Mouse (Mus musculus): ENCODE measurements around the gene Sik2. TPM values are rescaled to one million over a fixed set of nuclear protein-coding genes. Genes with fewer than 3 reads are reported as not detected.
A peak's percentile ranks its signal among the peaks of the same experiment; 100 is the strongest.

Gene Sik2
- polyA plus RNA-seq (2015; fragmentation: Nextera tagmentation; extraction: Ambion mirVana) = 9.8 and 11.0 TPM in 2 replicates

GRCm38 (mm10) chr9:51008841-51009655 lies at the start of gene Sik2:
Gene Sik2, minus strand, starts transcription at chr9:51009073.
- no peaks in the 10 kb centered on the region for H3K27me3 ChIP-seq
- H3K9ac ChIP-seq = peak within 1 kb of the TSS; percentile 90
- no peaks in the 10 kb centered on the region for H3K36me3 ChIP-seq (replicated peaks)
- WGBS (ENCODE audit: insufficient replicate concordance) = under 1% methylated on average over 74 of the region's 85 CpGs
- H3K4me2 ChIP-seq = peak within 1 kb of the TSS; percentile 81
- no peaks in the 10 kb centered on the region for H3K9me3 ChIP-seq (replicated peaks)
- H3K4me3 ChIP-seq (replicated peaks) = peak within 1 kb of the TSS; percentile 87
- ATAC-seq (ENCODE audit: insufficient read depth) = peak; percentile 96
- H3K4me1 ChIP-seq (replicated peaks) = peaks cover 32% of the 10 kb centered on the region
- H3K27ac ChIP-seq (replicated peaks) = peak within 1 kb of the TSS; percentile 95

GRCm38 (mm10) chr9:51056360-51057324 lies 47.8 kb upstream of the Sik2 start:
- 43% methylated on average over 3 of the region's 3 CpGs for WGBS (ENCODE audit: insufficient replicate concordance)
- H3K4me3 ChIP-seq (replicated peaks) = no peak overlapping the region
- no peaks in the 10 kb centered on the region for H3K9me3 ChIP-seq (replicated peaks)
- H3K4me2 ChIP-seq = no peak overlapping the region
- no peak for ATAC-seq (ENCODE audit: insufficient read depth)
- H3K36me3 ChIP-seq (replicated peaks) = no peaks in the 10 kb centered on the region
- H3K4me1 ChIP-seq (replicated peaks) = no peaks in the 10 kb centered on the region
- H3K27me3 ChIP-seq = no peaks in the 10 kb centered on the region
- H3K27ac ChIP-seq (replicated peaks) = no peak overlapping the region
- H3K9ac ChIP-seq = no peak overlapping the region

GRCm38 (mm10) chr9:51052180-51052579 lies 43.3 kb upstream of the Sik2 start:
- H3K27me3 ChIP-seq = no peaks in the 10 kb centered on the region
- 20% methylated on average over 3 of the region's 3 CpGs for WGBS (ENCODE audit: insufficient replicate concordance)
- H3K4me2 ChIP-seq = no peak overlapping the region
- no peaks in the 10 kb centered on the region for H3K4me1 ChIP-seq (replicated peaks)
- no peak overlapping the region for H3K27ac ChIP-seq (replicated peaks)
- ATAC-seq (ENCODE audit: insufficient read depth) = no peak
- no peak overlapping the region for H3K4me3 ChIP-seq (replicated peaks)
- no peaks in the 10 kb centered on the region for H3K9me3 ChIP-seq (replicated peaks)
- no peaks in the 10 kb centered on the region for H3K36me3 ChIP-seq (replicated peaks)
- no peak overlapping the region for H3K9ac ChIP-seq

GRCm38 (mm10) chr9:51042136-51042535 lies 33.3 kb upstream of the Sik2 start:
- H3K4me2 ChIP-seq = no peak overlapping the region
- 62% methylated on average over 6 of the region's 6 CpGs for WGBS (ENCODE audit: insufficient replicate concordance)

GRCm38 (mm10) chr9:51041491-51041980 lies 32.7 kb upstream of the Sik2 start:
- Histone ChIP-seq H3K9ac (no peak overlapping the region), H3K4me2 (no peak overlapping the region), H3K4me3 (replicated peaks) (no peak overlapping the region), H3K27me3 (no peaks in the 10 kb centered on the region), H3K36me3 (replicated peaks) (no peaks in the 10 kb centered on the region), H3K4me1 (replicated peaks) (no peaks in the 10 kb centered on the region), H3K9me3 (replicated peaks) (no peaks in the 10 kb centered on the region), H3K27ac (replicated peaks) (no peak overlapping the region)
- 62% methylated on average over 7 of the region's 7 CpGs for WGBS (ENCODE audit: insufficient replicate concordance)
- no peak for ATAC-seq (ENCODE audit: insufficient read depth)

More at GRCm38 (mm10) chr9:51042136-51042535, 33.3 kb upstream of the Sik2 start:
- H3K9ac ChIP-seq = no peak overlapping the region
- H3K4me1 ChIP-seq (replicated peaks) = no peaks in the 10 kb centered on the region
- H3K36me3 ChIP-seq (replicated peaks) = no peaks in the 10 kb centered on the region
- no peak overlapping the region for H3K27ac ChIP-seq (replicated peaks)
- H3K9me3 ChIP-seq (replicated peaks) = no peaks in the 10 kb centered on the region
- ATAC-seq (ENCODE audit: insufficient read depth) = no peak
- H3K27me3 ChIP-seq = no peaks in the 10 kb centered on the region
- H3K4me3 ChIP-seq (replicated peaks) = no peak overlapping the region

GRCm38 (mm10) chr9:51032785-51033529 lies 24.1 kb upstream of the Sik2 start:
- WGBS (ENCODE audit: insufficient replicate concordance) = 54% methylated on average over 3 of the region's 3 CpGs

GRCm38 (mm10) chr9:51032291-51032690 lies 23.4 kb upstream of the Sik2 start:
- H3K9me3 ChIP-seq (replicated peaks) = no peaks in the 10 kb centered on the region
- H3K4me1 ChIP-seq (replicated peaks) = no peaks in the 10 kb centered on the region
- no peak overlapping the region for H3K9ac ChIP-seq
- no peak overlapping the region for H3K27ac ChIP-seq (replicated peaks)
- 54% methylated on average over 8 of the region's 8 CpGs for WGBS (ENCODE audit: insufficient replicate concordance)
- no peak overlapping the region for H3K4me2 ChIP-seq
- H3K4me3 ChIP-seq (replicated peaks) = no peak overlapping the region
- no peaks in the 10 kb centered on the region for H3K27me3 ChIP-seq
- no peak for ATAC-seq (ENCODE audit: insufficient read depth)
- no peaks in the 10 kb centered on the region for H3K36me3 ChIP-seq (replicated peaks)

More at GRCm38 (mm10) chr9:51032785-51033529, 24.1 kb upstream of the Sik2 start:
- Histone ChIP-seq H3K4me3 (replicated peaks) (no peak overlapping the region), H3K27me3 (no peaks in the 10 kb centered on the region), H3K27ac (replicated peaks) (no peak overlapping the region), H3K9ac (no peak overlapping the region), H3K36me3 (replicated peaks) (no peaks in the 10 kb centered on the region), H3K4me1 (replicated peaks) (no peaks in the 10 kb centered on the region), H3K9me3 (replicated peaks) (no peaks in the 10 kb centered on the region), H3K4me2 (no peak overlapping the region)
- no peak for ATAC-seq (ENCODE audit: insufficient read depth)

- no peak overlapping the region for H3K9ac ChIP-seq
- no peak for ATAC-seq (ENCODE audit: insufficient read depth)
- no peak overlapping the region for H3K27ac ChIP-seq (replicated peaks)
- H3K4me1 ChIP-seq (replicated peaks) = no peaks in the 10 kb centered on the region
- no peaks in the 10 kb centered on the region for H3K27me3 ChIP-seq
- no peaks in the 10 kb centered on the region for H3K9me3 ChIP-seq (replicated peaks)
- H3K4me3 ChIP-seq (replicated peaks) = no peak overlapping the region
- H3K4me2 ChIP-seq = no peak overlapping the region
- 51% methylated on average over 6 of the region's 6 CpGs for WGBS (ENCODE audit: insufficient replicate concordance)
- no peaks in the 10 kb centered on the region for H3K36me3 ChIP-seq (replicated peaks)
These were observed 22.7 kb upstream of the Sik2 start for GRCm38 (mm10) chr9:51031603-51032002.

GRCm38 (mm10) chr9:51030147-51030546 lies 21.3 kb upstream of the Sik2 start:
- no peak overlapping the region for H3K27ac ChIP-seq (replicated peaks)
- H3K27me3 ChIP-seq = no peaks in the 10 kb centered on the region
- H3K9me3 ChIP-seq (replicated peaks) = no peaks in the 10 kb centered on the region
- H3K9ac ChIP-seq = no peak overlapping the region
- H3K4me3 ChIP-seq (replicated peaks) = no peak overlapping the region
- no peak for ATAC-seq (ENCODE audit: insufficient read depth)
- no peaks in the 10 kb centered on the region for H3K4me1 ChIP-seq (replicated peaks)
- 12% methylated on average over 1 of the region's 1 CpGs for WGBS (ENCODE audit: insufficient replicate concordance)
- no peak overlapping the region for H3K4me2 ChIP-seq
- H3K36me3 ChIP-seq (replicated peaks) = no peaks in the 10 kb centered on the region

- WGBS (ENCODE audit: insufficient replicate concordance) = 54% methylated on average over 1 of the region's 1 CpGs
- ATAC-seq (ENCODE audit: insufficient read depth) = no peak
- H3K36me3 ChIP-seq (replicated peaks) = no peaks in the 10 kb centered on the region
- H3K4me3 ChIP-seq (replicated peaks) = no peak overlapping the region
- H3K27me3 ChIP-seq = no peaks in the 10 kb centered on the region
- H3K9me3 ChIP-seq (replicated peaks) = no peaks in the 10 kb centered on the region
- no peak overlapping the region for H3K9ac ChIP-seq
- H3K4me1 ChIP-seq (replicated peaks) = no peaks in the 10 kb centered on the region
- no peak overlapping the region for H3K4me2 ChIP-seq
- no peak overlapping the region for H3K27ac ChIP-seq (replicated peaks)
These were observed 18.1 kb upstream of the Sik2 start for GRCm38 (mm10) chr9:51026952-51027351.
